In the genomic region with DNA sequence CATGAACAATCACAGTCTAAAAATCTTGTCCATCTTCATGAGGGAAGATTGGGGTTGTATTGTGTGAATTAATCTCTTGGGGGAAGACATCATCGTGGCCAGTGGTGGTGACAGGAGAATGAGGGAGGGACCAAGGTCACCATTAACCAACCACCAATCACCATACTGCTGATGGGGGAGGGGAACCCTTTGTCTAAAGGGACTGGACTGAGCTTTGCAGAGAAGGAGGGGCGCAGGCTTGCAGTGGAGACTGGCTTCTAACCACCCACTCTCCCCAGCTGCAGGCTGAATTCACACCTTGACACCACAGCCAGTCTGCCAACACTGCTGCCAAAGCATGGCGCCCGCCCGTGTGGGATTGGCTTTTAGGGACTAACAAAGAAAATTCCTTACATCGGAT, we compare ENCODE assay signal across 8 mouse cellular contexts. TPM values are rescaled to one million over a fixed set of nuclear protein-coding genes. Genes with fewer than 3 reads are reported as not detected.
A peak's percentile ranks its signal among the peaks of the same experiment; 100 is the strongest.
DNase-seq lines count a peak whose midpoint lies in the region; ATAC-seq and TF ChIP-seq lines count a peak whose summit lies in the region.

No protein-coding gene starts in this region.

- H3K4me3 ChIP-seq in liver, embryonic 13.5 days (replicated peaks): no peak overlapping the region
- H3K4me3 ChIP-seq in liver, embryonic 12.5 days: no peak overlapping the region
- H3K4me3 ChIP-seq in embryonic facial prominence, embryonic 10.5 days: no peak overlapping the region
- no peak overlapping the region for H3K4me3 ChIP-seq in hindbrain, postnatal 0 days (ENCODE audit: low read length)
- 0 out of 2 replicates have a peak overlapping the region, but pooled peaks have one; percentile 15 for H3K4me3 ChIP-seq in neural tube, embryonic 15.5 days (replicated peaks)

- no peaks in the 10 kb centered on the region for H3K27me3 ChIP-seq in liver, embryonic 13.5 days
- H3K27me3 ChIP-seq in liver, embryonic 12.5 days (replicated peaks): no peaks in the 10 kb centered on the region
- no peaks in the 10 kb centered on the region for H3K27me3 ChIP-seq in embryonic facial prominence, embryonic 10.5 days (replicated peaks; ENCODE audit: low read depth, poor library complexity, severe bottlenecking)
- no peaks in the 10 kb centered on the region for H3K27me3 ChIP-seq in hindbrain, postnatal 0 days (ENCODE audit: insufficient read depth, low read length)
- no peaks in the 10 kb centered on the region for H3K27me3 ChIP-seq in neural tube, embryonic 15.5 days (replicated peaks)

- H3K4me2 ChIP-seq in liver, embryonic 13.5 days: no peak overlapping the region
- no peak overlapping the region for H3K4me2 ChIP-seq in liver, embryonic 12.5 days
- peak overlapping the region; percentile 42 for H3K4me2 ChIP-seq in hindbrain, postnatal 0 days (ENCODE audit: low read depth, low read length)
- peak overlapping the region; percentile 52 for H3K4me2 ChIP-seq in neural tube, embryonic 15.5 days

- peaks cover 19% of the 10 kb centered on the region for H3K4me1 ChIP-seq in liver, embryonic 13.5 days (replicated peaks)
- H3K4me1 ChIP-seq in liver, embryonic 12.5 days: peaks cover 12% of the 10 kb centered on the region; the same call in 1 of the 2 replicates
- peaks cover 7% of the 10 kb centered on the region for H3K4me1 ChIP-seq in embryonic facial prominence, embryonic 10.5 days
- peaks cover 4% of the 10 kb centered on the region; the same call in 1 of the 2 replicates for H3K4me1 ChIP-seq in hindbrain, postnatal 0 days (ENCODE audit: insufficient read depth, low read length)
- peaks cover 11% of the 10 kb centered on the region for H3K4me1 ChIP-seq in neural tube, embryonic 15.5 days

- DNase-seq in liver, embryonic 13.5 days: no peak
- no peak for DNase-seq in embryonic facial prominence, embryonic 10.5 days (ENCODE audit: low spot score)
- DNase-seq in hindbrain, postnatal 0 days (ENCODE audit: low spot score): peak; percentile 39
- DNase-seq in adrenal gland, adult (ENCODE audit: inconsistent age in 2 of 2, low spot score in 1 of 2): no peak
- no peak for DNase-seq in gastrocnemius, adult 18-20 months (ENCODE audit: low spot score)
- DNase-seq in ovary, postnatal 36 days (ENCODE audit: low spot score): no peak

- no peak for TF ChIP-seq CTCF in hindbrain, postnatal 0 days (IDR thresholded peaks at IDR 0.05; ENCODE audit: low read depth)

- no peak overlapping the region for H3K27ac ChIP-seq in liver, embryonic 13.5 days
- H3K27ac ChIP-seq in liver, embryonic 12.5 days: no peak overlapping the region
- peak overlapping the region; percentile 48; the same call in 1 of the 2 replicates for H3K27ac ChIP-seq in embryonic facial prominence, embryonic 10.5 days (replicated peaks)
- H3K27ac ChIP-seq in hindbrain, postnatal 0 days: no peak overlapping the region
- peak overlapping the region; percentile 65 for H3K27ac ChIP-seq in neural tube, embryonic 15.5 days (replicated peaks)

- no peak overlapping the region for H3K9ac ChIP-seq in liver, embryonic 13.5 days
- no peak overlapping the region for H3K9ac ChIP-seq in liver, embryonic 12.5 days
- 0 out of 2 replicates have a peak overlapping the region, but pooled peaks have one; percentile 9 for H3K9ac ChIP-seq in hindbrain, postnatal 0 days (replicated peaks; ENCODE audit: low read length)
- H3K9ac ChIP-seq in neural tube, embryonic 15.5 days (replicated peaks): 0 out of 2 replicates have a peak overlapping the region, but pooled peaks have one; percentile 45

- WGBS in liver, embryonic 13.5 days (ENCODE audit: insufficient replicate concordance): 60% methylated on average over 6 of the region's 6 CpGs
- WGBS in liver, embryonic 12.5 days (ENCODE audit: insufficient replicate concordance): 53% methylated on average over 6 of the region's 6 CpGs
- WGBS in embryonic facial prominence, embryonic 10.5 days: 52% methylated on average over 6 of the region's 6 CpGs
- WGBS in hindbrain, postnatal 0 days: 42% methylated on average over 6 of the region's 6 CpGs
- 10% methylated on average over 6 of the region's 6 CpGs for WGBS in neural tube, embryonic 15.5 days

- peaks cover 22% of the 10 kb centered on the region for H3K36me3 ChIP-seq in liver, embryonic 13.5 days
- H3K36me3 ChIP-seq in liver, embryonic 12.5 days: peaks cover 24% of the 10 kb centered on the region
- peaks cover 28% of the 10 kb centered on the region for H3K36me3 ChIP-seq in embryonic facial prominence, embryonic 10.5 days (replicated peaks)
- peaks cover 6% of the 10 kb centered on the region; the same call in 1 of the 2 replicates for H3K36me3 ChIP-seq in hindbrain, postnatal 0 days (ENCODE audit: insufficient read depth, low read length)
- peaks cover 27% of the 10 kb centered on the region for H3K36me3 ChIP-seq in neural tube, embryonic 15.5 days

- ATAC-seq in liver, embryonic 13.5 days (ENCODE audit: low read depth): peak; percentile 19; the same call in 1 of the 2 replicates
- no peak for ATAC-seq in liver, embryonic 12.5 days
- peak; percentile 81 for ATAC-seq in hindbrain, postnatal 0 days
- peak; percentile 89 for ATAC-seq in neural tube, embryonic 15.5 days (ENCODE audit: low FRiP score)

- no peaks in the 10 kb centered on the region for H3K9me3 ChIP-seq in liver, embryonic 13.5 days (replicated peaks)
- no peaks in the 10 kb centered on the region for H3K9me3 ChIP-seq in liver, embryonic 12.5 days (replicated peaks)
- no peaks in the 10 kb centered on the region for H3K9me3 ChIP-seq in embryonic facial prominence, embryonic 10.5 days
- H3K9me3 ChIP-seq in hindbrain, postnatal 0 days (ENCODE audit: low read length): no peaks in the 10 kb centered on the region
- H3K9me3 ChIP-seq in neural tube, embryonic 15.5 days (replicated peaks): no peaks in the 10 kb centered on the region

RNA-seq across cellular contexts. Expression of a gene that starts 24.7 kb away (rescaled TPM):
- 3.9 and 4.9 TPM in 2 replicates for polyA plus RNA-seq in liver, embryonic 13.5 days (2015; fragmentation: Nextera tagmentation; extraction: Ambion mirVana)
- 4.1 and 5.0 TPM in 2 replicates for polyA plus RNA-seq in liver, embryonic 12.5 days (2016; fragmentation: Nextera tagmentation; extraction: Ambion mirVana)
- 3.7 and 4.2 TPM in 2 replicates for polyA plus RNA-seq in embryonic facial prominence, embryonic 10.5 days (2016; fragmentation: Nextera tagmentation; extraction: Ambion mirVana)
- total RNA-seq in hindbrain, postnatal 0 days (2014; rRNA removed): 0.99 and 1.7 TPM in 2 replicates
- polyA plus RNA-seq in hindbrain, postnatal 0 days (2015; fragmentation: Nextera tagmentation; extraction: Ambion mirVana): 1.4 and 2.3 TPM in 2 replicates
- polyA plus RNA-seq in neural tube, embryonic 15.5 days (2015; fragmentation: Nextera tagmentation; extraction: Ambion mirVana): 3.2 and 4.3 TPM in 2 replicates
- under 1 TPM; 0.57 to 0.98 TPM for total RNA-seq in gastrocnemius, adult 18-20 months (2021)

RNA-seq across cellular contexts. Expression of a gene that starts 24.8 kb away (rescaled TPM):
- polyA plus RNA-seq in liver, embryonic 13.5 days (2015; fragmentation: Nextera tagmentation; extraction: Ambion mirVana): 2.1 and 3.1 TPM in 2 replicates
- polyA plus RNA-seq in liver, embryonic 12.5 days (2016; fragmentation: Nextera tagmentation; extraction: Ambion mirVana): 3.1 and 3.5 TPM in 2 replicates
- not detected in 2 replicates for polyA plus RNA-seq in embryonic facial prominence, embryonic 10.5 days (2016; fragmentation: Nextera tagmentation; extraction: Ambion mirVana)
- total RNA-seq in hindbrain, postnatal 0 days (2014; rRNA removed): not detected in 2 replicates
- polyA plus RNA-seq in hindbrain, postnatal 0 days (2015; fragmentation: Nextera tagmentation; extraction: Ambion mirVana): 1.0 and 2.3 TPM in 2 replicates
- 0.68 TPM in 1 of 2 replicates, not detected in the other for polyA plus RNA-seq in neural tube, embryonic 15.5 days (2015; fragmentation: Nextera tagmentation; extraction: Ambion mirVana)
- not detected for total RNA-seq in gastrocnemius, adult 18-20 months (2021)

RNA-seq across cellular contexts. Expression of a gene that starts 25.1 kb away (rescaled TPM):
- polyA plus RNA-seq in liver, embryonic 13.5 days (2015; fragmentation: Nextera tagmentation; extraction: Ambion mirVana): 28.6 and 31.5 TPM in 2 replicates
- polyA plus RNA-seq in liver, embryonic 12.5 days (2016; fragmentation: Nextera tagmentation; extraction: Ambion mirVana): 48.1 and 48.2 TPM in 2 replicates
- 93.9 and 95.6 TPM in 2 replicates for polyA plus RNA-seq in embryonic facial prominence, embryonic 10.5 days (2016; fragmentation: Nextera tagmentation; extraction: Ambion mirVana)
- total RNA-seq in hindbrain, postnatal 0 days (2014; rRNA removed): 37.8 and 44.2 TPM in 2 replicates
- polyA plus RNA-seq in hindbrain, postnatal 0 days (2015; fragmentation: Nextera tagmentation; extraction: Ambion mirVana): 54.0 and 59.2 TPM in 2 replicates
- polyA plus RNA-seq in neural tube, embryonic 15.5 days (2015; fragmentation: Nextera tagmentation; extraction: Ambion mirVana): 82.5 and 88.8 TPM in 2 replicates
- 10 to 100 TPM; 13.1 to 18.7 TPM for total RNA-seq in gastrocnemius, adult 18-20 months (2021)

RNA-seq across cellular contexts. Expression of a gene that starts 56.1 kb away (rescaled TPM):
- polyA plus RNA-seq in liver, embryonic 13.5 days (2015; fragmentation: Nextera tagmentation; extraction: Ambion mirVana): 3.8 and 4.8 TPM in 2 replicates
- 4.2 and 4.9 TPM in 2 replicates for polyA plus RNA-seq in liver, embryonic 12.5 days (2016; fragmentation: Nextera tagmentation; extraction: Ambion mirVana)
- polyA plus RNA-seq in embryonic facial prominence, embryonic 10.5 days (2016; fragmentation: Nextera tagmentation; extraction: Ambion mirVana): 6.3 and 7.8 TPM in 2 replicates
- 0.65 and 7.8 TPM in 2 replicates for total RNA-seq in hindbrain, postnatal 0 days (2014; rRNA removed)
- polyA plus RNA-seq in hindbrain, postnatal 0 days (2015; fragmentation: Nextera tagmentation; extraction: Ambion mirVana): 7.7 and 10.3 TPM in 2 replicates
- 6.2 and 6.4 TPM in 2 replicates for polyA plus RNA-seq in neural tube, embryonic 15.5 days (2015; fragmentation: Nextera tagmentation; extraction: Ambion mirVana)
- 1 to 10 TPM; 1.9 to 2.3 TPM for total RNA-seq in gastrocnemius, adult 18-20 months (2021)

Comparison
In these comparisons a context has a peak if more than half of its experiments do, and no peak if none do; other contexts are left out.
1. H3K27ac ChIP-seq: peak in embryonic facial prominence, embryonic 10.5 days (single experiment) and neural tube, embryonic 15.5 days (single experiment); none in liver, embryonic 13.5 days (single experiment), liver, embryonic 12.5 days (single experiment) and hindbrain, postnatal 0 days (single experiment).
2. H3K4me2 ChIP-seq: peak in hindbrain, postnatal 0 days (single experiment) and neural tube, embryonic 15.5 days (single experiment); none in liver, embryonic 13.5 days (single experiment) and liver, embryonic 12.5 days (single experiment).
3. H3K9ac ChIP-seq: peak in hindbrain, postnatal 0 days (single experiment) and neural tube, embryonic 15.5 days (single experiment); none in liver, embryonic 13.5 days (single experiment) and liver, embryonic 12.5 days (single experiment).